Mouse (Mus musculus): Measurements from ENCODE around the gene 4931409K22Rik. TPM values are rescaled to one million over a fixed set of nuclear protein-coding genes. Genes with fewer than 3 reads are reported as not detected.

Gene 4931409K22Rik
- polyA plus RNA-seq (2014; fragmentation: Illumina TruSeq; extraction: RNeasy Lipid Tissue Mini Kit (QIAGEN cat#74804); ENCODE audit: low read depth, low replicate concordance), result not detected

DNA sequence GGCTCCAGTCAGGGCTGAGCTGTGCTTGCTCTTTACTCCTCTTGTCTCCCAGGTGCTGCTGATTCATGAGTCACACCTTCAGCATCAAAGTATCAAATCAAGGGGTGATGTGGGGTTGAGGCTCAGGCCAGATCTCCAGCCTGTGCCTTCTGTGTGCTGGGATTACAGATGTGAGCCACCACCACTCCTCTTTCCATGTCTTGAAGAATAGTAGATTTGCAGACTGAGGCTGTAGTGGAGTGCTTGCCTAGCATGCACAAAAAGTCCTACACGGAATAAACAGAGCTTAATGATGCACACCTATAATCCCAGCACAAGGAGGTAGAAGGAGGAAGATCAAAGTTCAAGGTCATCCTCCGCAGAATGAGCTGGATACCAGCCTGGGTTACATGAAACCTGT is at the start of gene 4931409K22Rik:
Gene 4931409K22Rik (minus strand): TSS at position 101 of the 400 bp plus-strand sequence.

DNA sequence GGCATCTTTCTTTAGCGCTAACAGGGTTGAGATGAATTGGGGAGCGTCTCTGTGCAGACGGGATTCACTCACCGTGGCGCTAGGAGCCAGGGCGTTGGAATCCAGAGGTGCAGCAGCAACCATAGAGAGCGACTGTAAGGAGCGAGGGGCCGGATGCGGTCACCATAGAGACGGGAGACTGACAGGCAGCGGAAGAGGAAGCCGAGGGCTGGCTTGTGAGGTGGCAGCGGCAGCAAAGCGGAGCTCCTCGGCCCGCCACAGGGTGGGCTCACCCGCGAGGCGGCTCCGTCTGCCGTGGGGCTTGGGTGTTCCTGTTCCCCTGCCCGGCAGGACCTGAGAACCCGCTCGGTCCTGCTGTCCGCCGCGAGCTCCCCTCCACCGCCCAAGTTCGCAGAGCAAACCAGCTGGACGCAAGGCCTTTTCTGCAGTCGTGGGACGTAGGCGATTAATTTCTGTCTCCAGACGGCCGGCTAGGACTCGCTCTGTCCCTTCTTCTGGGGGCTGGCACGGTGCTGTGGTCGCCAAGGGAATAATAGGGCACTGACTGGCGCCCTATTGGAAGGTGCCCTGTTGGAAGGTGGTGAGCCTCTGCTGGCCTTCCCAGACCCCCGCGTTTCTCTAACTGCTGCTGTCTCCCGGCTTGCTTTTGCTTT is 30.1 kb upstream of the 4931409K22Rik start, which contains the start of gene Chpf2:
Gene Chpf2 (plus strand): TSS at position 195 of the 653 bp plus-strand sequence.

DNA sequence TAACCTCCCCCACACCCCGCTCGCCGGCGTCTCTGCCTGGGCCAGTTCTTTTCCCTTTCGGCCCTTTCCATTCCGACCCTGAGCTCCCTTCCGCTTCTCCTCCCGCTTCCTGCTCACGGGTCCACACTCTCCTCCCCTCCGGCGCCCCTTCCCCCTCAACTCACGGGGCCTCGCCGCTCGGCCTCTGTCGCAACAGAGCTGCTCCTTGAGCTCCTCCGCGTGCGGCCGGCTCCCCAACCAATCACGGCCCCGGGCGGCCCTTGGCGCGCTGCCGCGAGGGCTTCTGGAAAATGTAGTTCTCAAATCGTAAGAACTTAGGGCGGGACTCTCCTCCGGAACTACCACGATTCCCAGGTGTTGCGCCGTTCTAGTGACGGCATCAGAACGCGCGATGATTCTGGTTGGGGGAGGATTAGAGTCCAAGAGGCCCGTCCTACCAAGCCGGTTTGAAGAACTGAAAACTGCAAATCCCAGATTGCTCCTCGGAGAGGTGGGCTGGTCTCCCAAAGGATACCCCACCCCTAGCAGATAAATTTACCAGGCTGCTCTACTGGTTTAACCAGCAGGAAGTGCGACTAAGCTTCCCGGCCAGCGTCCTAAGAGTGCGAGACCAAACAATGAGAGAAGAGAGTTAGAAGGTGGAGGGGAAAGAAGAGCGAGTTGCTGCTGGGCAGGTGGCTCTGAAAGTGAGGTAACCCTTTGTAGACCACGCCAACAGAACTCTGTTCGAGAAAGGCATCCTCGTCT is 20.7 kb upstream of the 4931409K22Rik start, which contains the start of gene Abcf2:
Gene Abcf2 (minus strand): TSS at position 285 of the 747 bp plus-strand sequence.

DNA sequence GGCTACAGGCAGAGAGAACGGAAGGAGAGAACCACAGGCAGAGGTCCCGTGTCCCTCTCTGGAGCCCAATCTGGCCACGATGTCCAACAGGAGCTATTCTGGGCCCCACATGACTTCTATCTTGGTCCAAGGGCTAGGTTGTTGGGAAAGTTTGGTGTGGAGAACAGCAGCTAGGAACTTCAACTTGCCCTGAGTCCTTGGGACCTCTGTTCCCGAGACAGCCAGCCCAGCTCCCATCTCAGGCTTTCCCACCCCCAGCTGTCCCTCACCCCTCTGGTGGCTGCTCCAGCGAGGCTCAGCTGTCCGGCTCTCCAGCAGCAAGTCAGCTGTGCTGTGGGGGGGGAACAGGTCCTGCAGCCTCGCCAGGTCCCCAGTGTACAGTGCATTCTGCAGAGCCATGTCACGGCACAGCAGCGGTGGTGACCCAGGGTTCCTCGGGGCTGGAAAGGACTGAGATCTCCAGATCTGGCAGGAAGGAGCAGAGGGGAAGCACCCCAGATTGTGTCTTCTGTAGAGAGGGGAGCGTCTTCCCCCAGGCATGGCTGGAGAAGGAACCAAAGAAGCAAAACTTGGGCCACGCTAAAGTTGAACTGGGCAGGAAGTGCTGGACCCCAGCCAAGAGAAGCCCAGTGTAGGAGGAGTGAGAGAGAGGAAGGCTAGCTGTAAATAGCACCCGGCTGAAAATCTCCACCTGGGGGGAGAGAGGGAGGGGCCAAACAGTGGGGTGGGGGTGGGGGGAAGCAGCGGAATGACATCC is 16.0 kb downstream of the 4931409K22Rik start, which contains the start of gene Asb10:
Gene Asb10 (minus strand): TSS at position 592 of the 757 bp plus-strand sequence.

DNA sequence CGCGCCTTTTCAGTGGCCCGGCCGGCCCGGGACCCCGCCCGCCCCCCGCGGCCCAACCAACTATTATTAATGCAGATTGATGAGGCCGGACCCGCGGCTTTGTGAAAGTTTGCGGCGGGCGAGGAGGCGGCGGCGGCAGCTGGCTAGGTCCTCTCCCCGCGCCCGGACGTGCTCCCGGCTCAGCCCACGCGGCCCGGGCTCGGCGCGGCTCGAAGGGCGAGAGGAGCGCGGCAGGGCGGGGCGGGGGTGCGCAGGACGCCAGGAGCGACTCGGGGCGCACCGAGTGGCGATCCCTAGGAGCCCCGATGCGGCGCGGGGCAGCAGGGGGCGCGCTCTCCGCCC is 29.7 kb downstream of the 4931409K22Rik start, which contains the start of gene Gbx1:
Gene Gbx1 (minus strand): TSS at position 314 of the 342 bp plus-strand sequence.

Other genes starting within 250 kb of the 4931409K22Rik start
- 0.35 TPM for gene Kcnh2, start 205.2 kb downstream of the 4931409K22Rik start, polyA plus RNA-seq (2014; fragmentation: Illumina TruSeq; extraction: RNeasy Lipid Tissue Mini Kit (QIAGEN cat#74804); ENCODE audit: low read depth, low replicate concordance)
- 0.35 TPM for gene Nos3, start 192.0 kb downstream of the 4931409K22Rik start, polyA plus RNA-seq (2014; fragmentation: Illumina TruSeq; extraction: RNeasy Lipid Tissue Mini Kit (QIAGEN cat#74804); ENCODE audit: low read depth, low replicate concordance)
- not detected for gene Atg9b, start 164.7 kb downstream of the 4931409K22Rik start, polyA plus RNA-seq (2014; fragmentation: Illumina TruSeq; extraction: RNeasy Lipid Tissue Mini Kit (QIAGEN cat#74804); ENCODE audit: low read depth, low replicate concordance)
- 1.5 TPM for gene Abcb8, start 163.1 kb downstream of the 4931409K22Rik start, polyA plus RNA-seq (2014; fragmentation: Illumina TruSeq; extraction: RNeasy Lipid Tissue Mini Kit (QIAGEN cat#74804); ENCODE audit: low read depth, low replicate concordance)
- gene Asic3, start 143.4 kb downstream of the 4931409K22Rik start, polyA plus RNA-seq (2014; fragmentation: Illumina TruSeq; extraction: RNeasy Lipid Tissue Mini Kit (QIAGEN cat#74804); ENCODE audit: low read depth, low replicate concordance), result not detected
- 12.3 TPM for gene Cdk5, start 133.3 kb downstream of the 4931409K22Rik start, polyA plus RNA-seq (2014; fragmentation: Illumina TruSeq; extraction: RNeasy Lipid Tissue Mini Kit (QIAGEN cat#74804); ENCODE audit: low read depth, low replicate concordance)
- 3.8 TPM for gene Slc4a2, start 133.0 kb downstream of the 4931409K22Rik start, polyA plus RNA-seq (2014; fragmentation: Illumina TruSeq; extraction: RNeasy Lipid Tissue Mini Kit (QIAGEN cat#74804); ENCODE audit: low read depth, low replicate concordance)
- 2.4 TPM for gene Fastk, start 111.5 kb downstream of the 4931409K22Rik start, polyA plus RNA-seq (2014; fragmentation: Illumina TruSeq; extraction: RNeasy Lipid Tissue Mini Kit (QIAGEN cat#74804); ENCODE audit: low read depth, low replicate concordance)
- 0.93 TPM for gene Tmub1, start 109.0 kb downstream of the 4931409K22Rik start, polyA plus RNA-seq (2014; fragmentation: Illumina TruSeq; extraction: RNeasy Lipid Tissue Mini Kit (QIAGEN cat#74804); ENCODE audit: low read depth, low replicate concordance)
- gene Agap3, start 104.6 kb downstream of the 4931409K22Rik start, polyA plus RNA-seq (2014; fragmentation: Illumina TruSeq; extraction: RNeasy Lipid Tissue Mini Kit (QIAGEN cat#74804); ENCODE audit: low read depth, low replicate concordance), result 4.7 TPM
- not detected for gene Gbx1, start 29.6 kb downstream of the 4931409K22Rik start, polyA plus RNA-seq (2014; fragmentation: Illumina TruSeq; extraction: RNeasy Lipid Tissue Mini Kit (QIAGEN cat#74804); ENCODE audit: low read depth, low replicate concordance)
- not detected for gene Asb10, start 15.8 kb downstream of the 4931409K22Rik start, polyA plus RNA-seq (2014; fragmentation: Illumina TruSeq; extraction: RNeasy Lipid Tissue Mini Kit (QIAGEN cat#74804); ENCODE audit: low read depth, low replicate concordance)
- gene Abcf2, start 20.7 kb upstream of the 4931409K22Rik start, polyA plus RNA-seq (2014; fragmentation: Illumina TruSeq; extraction: RNeasy Lipid Tissue Mini Kit (QIAGEN cat#74804); ENCODE audit: low read depth, low replicate concordance), result 20.0 TPM
- 2.4 TPM for gene Chpf2, start 29.9 kb upstream of the 4931409K22Rik start, polyA plus RNA-seq (2014; fragmentation: Illumina TruSeq; extraction: RNeasy Lipid Tissue Mini Kit (QIAGEN cat#74804); ENCODE audit: low read depth, low replicate concordance)
- gene Smarcd3, start 67.6 kb upstream of the 4931409K22Rik start, polyA plus RNA-seq (2014; fragmentation: Illumina TruSeq; extraction: RNeasy Lipid Tissue Mini Kit (QIAGEN cat#74804); ENCODE audit: low read depth, low replicate concordance), result 3.0 TPM
- 57.0 TPM for gene Nub1, start 128.7 kb upstream of the 4931409K22Rik start, polyA plus RNA-seq (2014; fragmentation: Illumina TruSeq; extraction: RNeasy Lipid Tissue Mini Kit (QIAGEN cat#74804); ENCODE audit: low read depth, low replicate concordance)
- gene Wdr86, start 173.9 kb upstream of the 4931409K22Rik start, polyA plus RNA-seq (2014; fragmentation: Illumina TruSeq; extraction: RNeasy Lipid Tissue Mini Kit (QIAGEN cat#74804); ENCODE audit: low read depth, low replicate concordance), result 0.23 TPM
- gene Crygn, start 201.2 kb upstream of the 4931409K22Rik start, polyA plus RNA-seq (2014; fragmentation: Illumina TruSeq; extraction: RNeasy Lipid Tissue Mini Kit (QIAGEN cat#74804); ENCODE audit: low read depth, low replicate concordance), result not detected

All from adrenal gland, adult 10 weeks (tissue).